Mouse (Mus musculus) heart, postnatal 0 days (tissue): ENCODE measurements at regions not wholly inside any gene's neighbourhood (a gene's known extent, or its start where the extent isn't known, plus 50 kb on each side); places are given as distances from the start of the nearest gene placed in this dataset.

Experiments
- CTCF ChIP-seq: IDR thresholded peaks from 2 replicates; pipeline ENCODE4 v1.5.1; 2016; ENCODE audit warnings: antibody characterized with exemption, control low read depth, low read depth
- EP300 ChIP-seq: IDR thresholded peaks from 2 replicates; pipeline ENCODE4 v1.6.1; 2016; ENCODE audit warnings: antibody characterized with exemption, low read depth

- TF ChIP-seq CTCF (no peak), EP300 (no peak)
These were observed 413.6 kb downstream of the Glrx3 start for GRCm38 (mm10) chr7:137851061-137851460.
